Mouse (Mus musculus): Measurements from ENCODE around the gene Krt75. TPM values are rescaled to one million over a fixed set of nuclear protein-coding genes. Genes with fewer than 3 reads are reported as not detected.

The Krt75 gene
- total RNA-seq (2017): not detected in 2 replicates

GRCm38 (mm10) chr15:101573796-101574345 is at the start of gene Krt75:
Gene Krt75 (minus strand): TSS chr15:101573904.
- ATAC-seq (replicated peaks; ENCODE audit: low read depth, poor library complexity, severe bottlenecking): no peak

GRCm38 (mm10) chr15:101599123-101599522 is 25.4 kb upstream of the Krt75 start:
- no peak for ATAC-seq (replicated peaks; ENCODE audit: low read depth, poor library complexity, severe bottlenecking)

GRCm38 (mm10) chr15:101588216-101588615 is 14.5 kb upstream of the Krt75 start:
- ATAC-seq (replicated peaks; ENCODE audit: low read depth, poor library complexity, severe bottlenecking): peak; percentile 42; the same call in 1 of the 2 replicates

- no peak for ATAC-seq (replicated peaks; ENCODE audit: low read depth, poor library complexity, severe bottlenecking)
These were observed 10.8 kb upstream of the Krt75 start for GRCm38 (mm10) chr15:101584456-101584855.

GRCm38 (mm10) chr15:101583211-101583965 is 9.7 kb upstream of the Krt75 start:
- no peak for ATAC-seq (replicated peaks; ENCODE audit: low read depth, poor library complexity, severe bottlenecking)

- ATAC-seq (replicated peaks; ENCODE audit: low read depth, poor library complexity, severe bottlenecking): no peak
These were observed 8.0 kb upstream of the Krt75 start for GRCm38 (mm10) chr15:101581701-101582100.

- no peak for ATAC-seq (replicated peaks; ENCODE audit: low read depth, poor library complexity, severe bottlenecking)
These were observed 1.8 kb upstream of the Krt75 start for GRCm38 (mm10) chr15:101575506-101575905.

- 0 out of 2 replicates have a peak, but pooled peaks have one; percentile 36 for ATAC-seq (replicated peaks; ENCODE audit: low read depth, poor library complexity, severe bottlenecking)
These were observed 5.9 kb downstream of the Krt75 start for GRCm38 (mm10) chr15:101567780-101568179.

GRCm38 (mm10) chr15:101562850-101563249 is 10.9 kb downstream of the Krt75 start, which contains the start of gene Krt90:
Gene Krt90 (minus strand): TSS chr15:101562950.
- no peak for ATAC-seq (replicated peaks; ENCODE audit: low read depth, poor library complexity, severe bottlenecking)

- no peak for ATAC-seq (replicated peaks; ENCODE audit: low read depth, poor library complexity, severe bottlenecking)
These were observed 15.6 kb downstream of the Krt75 start for GRCm38 (mm10) chr15:101558034-101558646.

GRCm38 (mm10) chr15:101553169-101553568 is 20.5 kb downstream of the Krt75 start:
- peak; percentile 87 for ATAC-seq (replicated peaks; ENCODE audit: low read depth, poor library complexity, severe bottlenecking)

- no peak for ATAC-seq (replicated peaks; ENCODE audit: low read depth, poor library complexity, severe bottlenecking)
These were observed 21.5 kb downstream of the Krt75 start for GRCm38 (mm10) chr15:101552188-101552587.

- ATAC-seq (replicated peaks; ENCODE audit: low read depth, poor library complexity, severe bottlenecking): no peak
These were observed 23.1 kb downstream of the Krt75 start, which contains the start of gene Krt82 for GRCm38 (mm10) chr15:101550567-101550966. Gene Krt82 (minus strand): TSS chr15:101550667.

- no peak for ATAC-seq (replicated peaks; ENCODE audit: low read depth, poor library complexity, severe bottlenecking)
These were observed 29.2 kb downstream of the Krt75 start for GRCm38 (mm10) chr15:101544478-101544877.

- no peak for ATAC-seq (replicated peaks; ENCODE audit: low read depth, poor library complexity, severe bottlenecking)
These were observed 31.2 kb downstream of the Krt75 start for GRCm38 (mm10) chr15:101542543-101542942.

GRCm38 (mm10) chr15:101538580-101538900 is 35.2 kb downstream of the Krt75 start:
- ATAC-seq (replicated peaks; ENCODE audit: low read depth, poor library complexity, severe bottlenecking): no peak

- ATAC-seq (replicated peaks; ENCODE audit: low read depth, poor library complexity, severe bottlenecking): no peak
These were observed 35.7 kb downstream of the Krt75 start for GRCm38 (mm10) chr15:101537864-101538579.

GRCm38 (mm10) chr15:101536054-101536850 is 37.5 kb downstream of the Krt75 start:
- no peak for ATAC-seq (replicated peaks; ENCODE audit: low read depth, poor library complexity, severe bottlenecking)

GRCm38 (mm10) chr15:101532720-101533119 is 41.0 kb downstream of the Krt75 start, which contains the start of gene Krt84:
Gene Krt84 (minus strand): TSS chr15:101532820.
- ATAC-seq (replicated peaks; ENCODE audit: low read depth, poor library complexity, severe bottlenecking): no peak

Data from common myeloid progenitor, adult 5-6 weeks (primary cell).